Mouse (Mus musculus) layer of hippocampus, adult 18-20 months (tissue): ENCODE results near the gene Gm49368. TPM values are rescaled to one million over a fixed set of nuclear protein-coding genes. Genes with fewer than 3 reads are reported as not detected.
"Not testable (repeated sequence)": the region's sequence is repeated elsewhere in the genome, so short reads cannot be mapped to it uniquely, and the experiment has no call there.

Experiments
- DNase-seq, 2 experiments: peaks; one replicate each; pipeline ENCODE4 v3.0.0; 2022; ENCODE audit warnings: low spot score in 2 of 2
- long read RNA-seq: library from polyadenylated mRNA; stranded (forward); transcript quantifications from one replicate; pipeline ENCODE4 v2.0.0, GENCODE M21; 2021
- total RNA-seq, 2 experiments: library from RNA; stranded (reverse); gene quantifications; 2 replicates each; pipeline ENCODE4 v1.2.3; 2021

The Gm49368 gene
- total RNA-seq = under 1 TPM in 1 of 2 experiments, not detected in 1; 0.25 TPM
- long read RNA-seq = 0 reads

DNA sequence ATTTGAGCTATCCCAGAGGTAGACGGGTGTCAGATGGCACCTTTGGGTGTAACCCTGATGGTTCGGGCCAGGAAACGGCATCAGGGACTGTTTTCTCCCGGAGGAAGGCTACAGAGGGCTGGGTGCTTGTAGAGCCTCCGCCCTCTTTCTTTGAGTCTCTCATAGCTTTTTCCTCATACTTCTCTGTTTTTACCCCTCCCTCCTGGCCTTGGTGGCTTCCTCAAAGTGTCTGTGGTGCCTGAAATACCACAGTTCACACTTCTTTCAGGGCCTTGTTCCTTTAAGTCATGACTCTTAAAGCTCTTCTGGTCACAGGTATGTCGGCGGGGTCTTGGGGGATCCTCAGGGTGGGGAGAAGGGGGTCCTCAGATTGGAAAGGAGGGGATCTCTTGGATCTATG lies at the start of gene Gm49368, which contains the start of gene Itgam:
TSS of gene Gm49368 (plus strand) at position 228 of the 400 bp plus-strand sequence.
TSS of gene Itgam (plus strand) at position 185 of the 400 bp plus-strand sequence.
- DNase-seq = no peak

GRCm38 (mm10) chr7:128013116-128013515 lies 49.4 kb upstream of the Gm49368 start:
- DNase-seq = no peak

GRCm38 (mm10) chr7:128016134-128016533 lies 46.3 kb upstream of the Gm49368 start:
- not testable (repeated sequence) for DNase-seq

- DNase-seq = no peak
These were observed 45.8 kb upstream of the Gm49368 start for GRCm38 (mm10) chr7:128016650-128017049.

GRCm38 (mm10) chr7:128018275-128018674 lies 44.2 kb upstream of the Gm49368 start:
- no peak for DNase-seq

- DNase-seq = no peak
These were observed 43.3 kb upstream of the Gm49368 start for GRCm38 (mm10) chr7:128019187-128019586.

DNA sequence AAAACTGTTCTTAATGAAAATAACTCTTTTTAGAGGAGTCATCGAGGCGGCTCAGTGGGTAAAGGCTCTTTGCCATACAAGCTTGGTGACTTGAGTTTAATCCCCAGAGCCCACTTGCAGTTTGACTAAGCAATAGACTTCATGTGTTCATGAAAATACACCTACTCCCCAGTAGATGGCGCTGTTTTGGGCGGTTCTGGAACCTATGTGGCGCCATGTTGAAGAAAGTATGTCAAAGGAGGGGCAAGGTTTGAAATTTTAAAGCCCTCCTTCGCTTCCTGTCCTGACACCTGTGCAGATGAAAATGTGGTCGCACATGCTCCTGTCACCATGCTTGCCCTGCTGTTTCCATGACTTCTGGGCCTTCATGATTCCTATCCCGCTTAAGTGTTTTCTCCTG lies 39.5 kb upstream of the Gm49368 start:
- no peak for DNase-seq

- no peak for DNase-seq
These were observed 38.9 kb upstream of the Gm49368 start for GRCm38 (mm10) chr7:128023565-128023964.

DNA sequence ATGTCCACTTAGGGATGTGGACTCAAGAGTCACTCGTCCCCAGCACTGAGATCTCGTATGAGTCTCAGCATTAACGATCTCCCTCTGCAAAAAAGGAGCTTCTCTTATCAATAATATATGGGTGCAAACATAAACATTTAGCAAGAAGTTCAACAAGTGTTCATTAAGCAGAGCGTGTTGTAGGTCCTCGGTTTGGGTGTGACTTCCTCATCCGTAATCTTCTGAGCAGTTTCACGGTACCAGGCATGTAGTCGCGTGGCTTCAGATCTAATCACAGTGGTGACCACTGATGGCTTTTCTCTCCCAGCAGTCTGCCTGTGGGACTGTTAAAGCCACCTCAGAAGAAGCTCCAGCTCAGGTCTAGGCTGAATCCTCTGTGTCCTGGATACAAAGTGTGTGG lies 38.1 kb upstream of the Gm49368 start:
- DNase-seq = no peak

DNA sequence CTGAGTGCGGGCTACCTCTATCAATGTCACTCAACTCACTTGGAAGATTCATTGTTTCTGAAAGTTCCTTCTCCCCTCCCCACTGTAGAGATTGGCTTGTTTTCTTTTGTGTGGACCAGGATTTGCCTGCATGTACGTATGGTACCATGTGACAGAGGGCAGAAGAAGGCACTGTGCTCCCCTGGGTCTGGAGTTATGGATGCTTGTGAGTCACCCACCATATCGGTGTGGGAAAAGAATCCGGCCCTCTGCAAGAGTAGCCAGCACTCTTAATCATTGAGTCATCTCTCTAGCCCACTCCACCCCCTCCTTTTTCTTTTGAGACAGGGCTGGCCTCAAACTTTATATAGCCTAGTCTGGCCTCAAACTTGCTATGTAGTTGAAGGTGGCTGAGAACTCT lies 37.6 kb upstream of the Gm49368 start:
- DNase-seq = no peak

- no peak for DNase-seq
These were observed 37.1 kb upstream of the Gm49368 start for GRCm38 (mm10) chr7:128025381-128025780.

DNA sequence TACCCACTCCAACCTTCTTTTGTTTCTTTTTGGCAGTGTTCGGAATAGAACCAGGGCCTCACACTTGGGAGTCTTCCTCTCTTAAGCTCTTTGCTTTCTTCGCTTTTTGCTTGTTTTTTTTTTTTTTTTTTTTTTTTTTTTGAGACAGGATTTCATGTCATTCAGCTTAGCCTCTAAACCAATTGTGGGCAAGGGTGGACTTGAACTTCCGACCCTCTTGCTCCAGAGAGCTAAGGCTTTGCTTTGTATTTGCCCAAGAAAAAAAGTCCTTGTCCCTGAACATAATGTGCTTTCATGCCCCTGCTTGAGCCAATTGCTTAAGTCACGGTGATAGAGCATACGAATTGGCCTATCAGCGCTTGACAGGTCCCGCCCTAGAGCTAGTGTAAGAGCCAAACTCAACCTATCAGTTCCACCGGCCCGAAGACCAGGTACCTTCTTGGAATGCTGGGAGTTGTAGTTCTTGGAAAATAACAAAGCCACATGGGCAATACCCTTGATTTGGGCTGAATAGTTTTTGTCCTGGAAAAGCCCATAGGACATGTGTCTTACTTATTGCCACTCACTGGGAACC lies 31.0 kb upstream of the Gm49368 start:
- DNase-seq = no peak

DNA sequence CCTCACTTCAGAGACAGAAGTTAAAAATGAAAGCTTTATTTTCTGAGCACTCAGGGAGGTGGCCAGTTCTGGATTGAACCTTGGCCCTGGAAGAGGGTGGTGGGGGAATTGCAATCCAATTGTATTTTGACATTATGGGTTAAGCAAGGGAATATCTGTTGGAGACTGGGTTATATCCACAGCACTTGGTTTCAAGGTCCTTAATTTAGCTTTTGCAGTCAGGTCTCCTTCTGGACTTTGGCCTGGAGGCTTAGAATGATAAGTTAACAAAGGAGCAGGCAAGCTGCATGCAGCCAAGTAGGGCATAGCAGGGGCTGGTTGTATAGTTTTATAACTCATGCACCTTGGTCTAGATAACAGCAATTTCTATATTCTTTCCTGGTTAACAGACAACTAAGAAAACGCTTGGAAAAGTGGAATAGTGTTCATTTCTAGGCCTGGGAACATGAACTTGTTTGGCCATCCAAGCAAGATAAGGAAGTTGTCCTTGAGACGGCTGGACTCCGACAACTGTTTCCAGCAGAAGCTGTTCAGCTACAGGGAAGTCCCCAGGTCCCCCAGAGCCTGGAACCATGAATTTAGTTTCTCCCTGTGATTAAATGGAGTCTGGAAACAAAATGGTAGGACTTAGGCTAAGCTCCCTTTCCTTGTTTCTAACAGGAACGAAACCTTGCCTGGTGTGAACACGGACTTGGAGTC lies 30.0 kb upstream of the Gm49368 start:
- no peak for DNase-seq

GRCm38 (mm10) chr7:128032989-128033293 lies 29.5 kb upstream of the Gm49368 start:
- no peak for DNase-seq

- no peak for DNase-seq
These were observed 28.9 kb upstream of the Gm49368 start for GRCm38 (mm10) chr7:128033616-128034015.

DNA sequence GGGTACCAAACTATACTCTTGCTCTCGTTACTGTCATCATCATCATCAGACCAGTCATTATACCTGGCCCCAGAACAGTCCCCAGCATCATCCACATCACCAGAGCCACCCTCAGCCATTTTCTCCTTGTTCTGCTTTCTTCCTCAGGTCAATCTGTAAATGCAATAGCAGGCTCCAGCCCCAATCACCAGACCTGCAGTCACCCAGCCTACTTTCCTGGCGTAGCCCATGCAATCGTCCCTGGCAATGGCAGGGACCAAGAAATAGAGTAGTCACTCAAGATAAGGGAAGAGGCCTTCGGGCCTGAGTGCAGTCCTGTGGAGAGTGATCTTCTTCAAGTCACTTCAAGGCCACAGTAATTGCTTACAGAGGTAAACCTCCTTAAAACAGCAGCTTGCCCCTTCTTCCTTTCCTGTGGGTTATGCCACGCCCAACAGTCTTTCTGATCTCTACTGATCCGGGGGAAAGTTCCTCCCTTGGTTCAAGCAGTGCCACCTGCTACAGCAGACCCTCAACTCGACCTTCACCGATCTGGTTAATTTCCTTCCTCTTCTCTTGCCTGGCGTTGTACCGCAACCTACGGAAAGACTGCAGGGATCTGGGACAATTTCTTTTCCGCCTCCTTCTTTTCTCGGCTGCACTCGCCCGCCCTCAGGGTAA lies 20.2 kb upstream of the Gm49368 start:
- not testable (repeated sequence) for DNase-seq

- DNase-seq = no peak
These were observed 18.2 kb upstream of the Gm49368 start for GRCm38 (mm10) chr7:128044142-128044785.

DNA sequence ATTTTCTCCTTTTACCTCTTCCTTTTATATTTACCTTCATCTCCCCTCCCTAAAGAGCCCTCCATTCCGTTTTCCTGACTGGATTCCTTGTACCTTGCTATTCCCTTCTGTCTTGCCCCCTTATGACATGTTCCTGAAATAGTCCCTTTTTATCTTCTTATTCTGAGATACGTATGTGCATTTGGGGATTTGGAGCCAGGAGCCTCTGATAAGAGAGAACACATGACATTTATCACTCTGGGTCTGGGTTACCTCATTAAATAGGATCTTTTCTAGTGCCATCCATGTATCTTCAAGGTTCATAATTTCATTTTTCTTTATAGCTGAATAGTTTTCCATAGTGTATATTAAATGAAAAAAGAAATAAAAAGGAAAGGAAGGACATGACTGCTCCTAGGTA lies 16.8 kb upstream of the Gm49368 start:
- DNase-seq = no peak

DNA sequence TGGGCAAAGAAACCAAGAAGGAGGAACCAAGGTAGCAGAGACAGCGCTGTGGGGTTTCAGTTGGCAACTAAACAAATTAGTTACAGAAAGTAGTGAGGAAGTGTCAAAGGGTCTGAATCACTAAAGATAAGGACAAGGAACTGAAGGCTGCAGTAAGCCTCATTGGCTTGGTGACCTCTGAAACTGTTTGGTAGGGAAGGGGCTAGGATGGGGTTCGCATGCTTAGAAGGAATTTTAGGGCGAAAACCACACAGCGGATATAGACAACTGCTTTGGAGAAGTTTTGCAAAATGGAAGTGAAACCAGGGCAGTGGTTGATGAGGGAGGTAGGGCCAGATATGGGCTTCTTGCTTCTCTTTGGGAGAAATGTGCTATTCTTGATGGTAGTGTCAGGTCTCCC lies 13.7 kb upstream of the Gm49368 start:
- DNase-seq = no peak

DNA sequence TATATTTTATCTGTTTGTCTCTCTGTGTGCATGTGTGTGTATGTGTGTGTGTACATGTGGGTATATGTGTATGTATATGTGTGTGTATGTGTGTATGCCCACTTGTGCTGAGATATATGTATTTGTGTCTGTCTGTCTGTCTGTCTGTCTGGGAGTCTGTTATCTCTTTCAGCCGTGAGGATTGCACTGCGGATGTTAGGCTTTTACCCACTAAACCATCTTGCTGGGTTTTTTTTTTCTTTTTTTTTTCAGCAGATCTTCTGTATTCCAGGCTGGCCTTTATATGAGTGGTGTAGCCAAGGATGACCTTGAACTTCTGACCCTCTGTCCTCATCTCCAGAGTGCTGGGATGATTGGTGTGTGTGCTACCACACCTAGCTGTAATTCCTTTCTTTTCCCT lies 13.2 kb upstream of the Gm49368 start:
- no peak for DNase-seq

DNA sequence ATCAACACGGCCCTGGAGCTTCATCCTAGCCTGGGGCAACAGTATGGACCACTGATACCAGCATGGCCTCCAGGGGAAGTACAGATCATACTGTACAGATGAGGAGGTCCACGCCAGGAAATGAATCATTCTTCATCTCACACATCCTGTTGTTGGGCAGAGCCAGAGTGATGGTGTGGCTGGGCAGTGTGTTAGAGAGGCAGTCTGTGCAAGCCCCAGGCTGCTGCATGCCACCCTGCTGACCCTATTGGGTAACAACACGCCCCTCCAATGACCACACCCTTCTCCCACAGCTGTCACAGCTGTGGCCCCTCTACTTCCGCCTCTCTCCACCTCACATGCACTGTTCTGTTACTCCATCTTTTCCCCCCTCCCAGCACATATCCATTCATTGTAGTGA lies 11.7 kb upstream of the Gm49368 start:
- no peak for DNase-seq

DNA sequence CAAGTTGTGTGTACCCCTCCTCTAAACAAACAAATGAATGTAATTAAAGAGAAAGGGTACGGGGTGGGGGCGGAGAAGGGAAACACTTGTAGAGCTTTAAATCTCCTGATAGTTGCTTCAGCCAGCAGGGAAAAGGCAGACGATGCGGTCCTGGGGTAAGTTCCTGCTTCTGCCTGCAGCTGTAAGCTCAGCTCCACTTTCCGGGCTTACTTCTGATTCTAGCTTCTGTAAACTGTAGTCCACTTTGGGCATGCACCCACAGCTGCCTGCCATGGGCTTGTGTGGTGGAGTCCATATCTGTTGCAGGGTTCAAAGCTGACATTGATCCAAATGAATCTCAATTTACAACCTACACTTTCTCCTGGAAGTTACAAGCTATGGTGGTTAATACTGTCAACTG lies 9.4 kb upstream of the Gm49368 start:
- DNase-seq = no peak
